Mouse (Mus musculus) frontal cortex, postnatal 25 days (tissue): Measurements from ENCODE around the gene Ss18l2.
A peak's percentile ranks its signal among the peaks of the same experiment; 100 is the strongest.

Source experiments
- DNase-seq, 2 experiments: peaks; one replicate each; pipeline ENCODE4 v3.0.0; 2022; ENCODE audit warnings: low spot score in 2 of 2

Ss18l2 gene

DNA sequence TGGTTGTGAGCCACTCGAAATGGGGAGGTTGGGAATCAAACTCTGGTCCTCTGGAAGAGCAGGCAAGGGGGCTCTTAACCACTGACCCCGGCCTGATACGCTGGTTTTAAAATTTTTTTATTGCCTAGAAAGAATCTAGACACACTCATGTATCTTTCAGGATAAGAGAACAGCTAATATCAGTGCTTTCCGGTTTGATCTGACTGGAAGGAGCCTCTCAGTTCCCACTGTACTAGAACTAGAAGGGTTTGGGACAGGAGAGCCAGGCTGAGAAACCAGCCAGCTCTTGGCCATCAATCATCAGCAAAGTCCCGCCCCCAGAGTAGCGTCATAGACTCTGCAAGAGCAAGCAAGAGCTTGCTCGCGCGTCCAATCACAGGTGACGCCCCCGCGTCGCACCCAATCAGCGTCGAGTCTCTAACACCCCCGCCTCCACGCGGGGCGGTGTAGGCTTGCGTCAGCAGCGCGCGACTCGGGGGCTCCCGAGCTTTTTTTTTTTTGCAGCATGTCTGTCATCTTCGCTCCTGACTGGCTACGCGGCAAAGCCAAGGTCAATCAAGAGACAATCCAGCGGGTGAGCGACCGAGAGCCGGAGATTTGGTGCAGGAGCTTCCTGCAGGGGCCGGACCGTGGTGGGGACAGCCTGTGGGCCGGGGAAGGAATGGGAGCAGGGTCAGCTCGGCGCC, at the start of gene Ss18l2:
Gene Ss18l2, plus strand, starts transcription at position 432 of the 686 bp plus-strand sequence.
- peak; percentile 93 to 95 for DNase-seq

DNA sequence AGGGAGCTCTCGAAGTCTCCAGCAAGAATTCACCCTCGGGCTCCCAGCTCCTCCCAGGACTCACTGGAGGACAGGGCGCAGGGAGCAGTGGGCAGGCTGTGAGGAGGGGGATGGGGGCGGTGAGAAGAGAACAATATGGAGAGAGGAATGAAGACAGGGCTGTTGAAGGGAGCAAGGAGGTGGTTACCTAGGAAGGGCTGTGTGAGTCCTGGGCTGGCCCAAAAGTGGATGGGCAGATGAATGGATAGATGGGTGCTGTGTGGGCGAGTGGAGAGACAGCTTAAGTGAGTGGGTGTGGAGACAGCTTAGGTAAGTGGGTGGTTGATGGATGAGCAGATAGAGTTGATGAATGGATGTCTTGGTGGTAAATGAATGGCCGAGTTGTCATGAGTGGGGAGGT, 46.7 kb upstream of the Ss18l2 start:
- no peak for DNase-seq

- DNase-seq, result no peak
These were observed 46.0 kb upstream of the Ss18l2 start for GRCm38 (mm10) chr9:121664104-121664503.

- peak in 1 of 2 experiments; percentile 33 for DNase-seq
These were observed 43.0 kb upstream of the Ss18l2 start for GRCm38 (mm10) chr9:121666957-121667630.

- DNase-seq, result peak in 1 of 2 experiments; percentile 40
These were observed 42.3 kb upstream of the Ss18l2 start for GRCm38 (mm10) chr9:121667822-121668221.

GRCm38 (mm10) chr9:121669348-121669791, 40.8 kb upstream of the Ss18l2 start:
- DNase-seq, result no peak

DNA sequence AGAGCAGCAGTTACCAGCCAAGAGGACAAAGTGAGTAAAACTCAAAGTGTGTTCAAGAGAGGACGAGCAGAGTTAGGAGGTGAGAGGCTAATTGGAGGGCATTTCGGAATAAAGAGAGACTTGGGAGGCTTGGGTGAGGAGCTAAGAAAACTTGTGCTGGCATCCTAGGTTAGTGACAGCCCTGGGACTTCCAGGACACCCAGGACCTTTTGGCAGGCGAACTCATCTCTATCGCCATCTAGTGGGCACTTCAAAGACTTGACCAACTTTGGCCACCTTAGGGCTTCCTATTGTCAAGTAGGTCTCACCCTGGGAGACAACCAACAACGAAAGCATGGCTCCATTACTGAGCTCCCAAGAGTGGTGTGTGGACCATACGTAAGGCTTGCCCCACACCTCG, 38.8 kb upstream of the Ss18l2 start:
- DNase-seq, result no peak

DNA sequence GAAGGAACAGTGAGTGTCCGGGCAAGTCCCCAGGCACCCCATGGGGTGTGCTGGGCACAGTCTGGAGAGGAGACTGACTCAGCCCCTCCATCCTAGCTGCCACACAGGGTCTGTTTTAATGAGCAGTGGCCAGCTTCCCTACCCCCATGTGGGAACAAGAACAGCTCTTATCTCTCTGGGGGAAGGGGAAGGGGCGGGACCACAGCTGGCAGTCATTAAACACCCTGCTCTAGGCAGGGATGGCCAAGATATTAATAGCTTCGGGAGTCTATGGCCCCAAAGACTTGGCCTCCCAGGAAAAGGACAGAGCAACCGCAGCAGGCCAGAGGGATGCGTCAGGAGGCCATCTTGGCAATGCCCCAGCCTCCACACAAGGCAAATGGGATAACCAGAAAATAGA, 37.8 kb upstream of the Ss18l2 start:
- DNase-seq, result no peak

DNA sequence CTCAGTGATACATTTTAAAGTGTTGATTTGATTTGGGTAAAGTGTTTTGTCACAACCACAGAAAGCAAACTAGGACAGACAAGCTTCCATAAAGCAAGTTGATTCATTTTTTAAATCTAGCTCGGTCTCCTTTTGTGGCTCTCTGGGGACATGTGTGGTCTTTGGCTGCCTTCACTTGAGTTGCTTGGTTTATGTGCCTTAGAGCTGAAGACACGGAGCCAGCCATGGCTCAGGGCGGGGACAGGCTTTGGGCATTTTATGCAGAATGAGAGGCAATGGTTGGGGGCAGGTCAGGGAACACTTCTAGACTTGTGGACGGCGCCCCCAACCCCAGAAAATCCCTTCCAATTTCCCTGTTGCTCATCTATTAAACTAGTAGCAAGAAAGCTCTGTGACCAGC, 36.4 kb upstream of the Ss18l2 start:
- no peak for DNase-seq

DNA sequence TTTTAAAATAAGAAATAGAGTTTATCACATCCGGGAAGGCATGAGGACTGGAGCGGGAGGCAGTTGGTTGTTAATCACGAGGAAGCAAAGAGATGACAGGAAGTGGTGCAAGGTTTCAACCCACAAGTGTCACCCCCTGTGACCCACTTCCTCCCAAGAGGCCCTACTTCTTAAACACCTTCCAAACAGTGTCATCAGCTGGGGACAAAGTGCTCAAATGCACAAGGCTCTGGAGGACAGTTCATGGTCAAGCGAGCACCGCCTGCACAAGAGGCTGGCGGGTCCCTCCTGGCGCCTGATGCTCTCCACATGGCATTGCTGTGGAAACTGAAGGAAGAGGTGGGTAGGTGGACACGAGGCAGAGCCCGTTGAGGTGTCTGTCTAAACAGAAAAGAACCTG, 35.1 kb upstream of the Ss18l2 start:
- no peak for DNase-seq

DNA sequence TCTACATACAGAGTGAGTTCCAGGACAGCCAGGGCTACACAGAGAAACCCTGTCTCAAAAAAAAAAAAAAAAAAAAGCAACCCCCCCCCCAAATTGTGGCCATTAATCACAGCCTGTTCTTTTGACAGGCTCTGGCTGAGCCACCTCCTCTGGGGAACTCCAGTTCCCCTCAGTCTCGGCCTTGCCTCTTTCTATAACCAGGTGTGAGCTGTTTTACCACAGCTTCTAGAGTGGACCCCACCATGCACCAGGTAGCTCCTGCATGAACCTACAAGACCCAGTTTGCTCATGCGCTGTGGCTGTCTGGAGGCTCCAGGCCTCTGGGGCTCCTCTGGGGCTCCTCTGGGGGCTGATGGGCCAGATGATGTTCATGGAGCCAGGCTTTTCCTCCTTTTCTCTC, 34.6 kb upstream of the Ss18l2 start:
- DNase-seq, result no peak

- no peak for DNase-seq
These were observed 33.1 kb upstream of the Ss18l2 start for GRCm38 (mm10) chr9:121677069-121677468.

- DNase-seq, result no peak
These were observed 32.7 kb upstream of the Ss18l2 start for GRCm38 (mm10) chr9:121677476-121677875.

DNA sequence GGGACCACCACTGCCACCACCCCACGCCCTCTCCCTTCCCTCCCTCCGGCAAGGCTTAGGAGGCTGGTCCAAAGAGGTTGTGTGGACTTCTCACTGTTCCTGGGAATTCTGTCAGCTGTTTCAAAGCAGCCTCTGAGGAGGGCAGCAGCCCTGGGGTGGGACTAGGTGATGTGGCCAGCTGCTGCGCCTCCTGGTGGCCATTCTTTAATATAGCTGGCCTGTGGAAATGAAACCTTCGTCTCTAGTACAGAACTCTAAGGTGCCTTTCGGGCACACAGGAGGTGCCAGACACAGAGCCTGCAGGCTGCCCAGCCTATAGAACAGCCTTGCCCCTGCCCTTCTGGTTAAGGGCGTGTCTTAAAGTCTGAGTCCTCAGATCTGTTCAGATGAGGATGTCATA, 30.6 kb upstream of the Ss18l2 start:
- no peak for DNase-seq

- DNase-seq, result no peak
These were observed 28.9 kb upstream of the Ss18l2 start for GRCm38 (mm10) chr9:121681191-121681590.

GRCm38 (mm10) chr9:121682037-121682680, 28.0 kb upstream of the Ss18l2 start:
- no peak for DNase-seq

- DNase-seq, result no peak
These were observed 25.4 kb upstream of the Ss18l2 start for GRCm38 (mm10) chr9:121684702-121685101.

DNA sequence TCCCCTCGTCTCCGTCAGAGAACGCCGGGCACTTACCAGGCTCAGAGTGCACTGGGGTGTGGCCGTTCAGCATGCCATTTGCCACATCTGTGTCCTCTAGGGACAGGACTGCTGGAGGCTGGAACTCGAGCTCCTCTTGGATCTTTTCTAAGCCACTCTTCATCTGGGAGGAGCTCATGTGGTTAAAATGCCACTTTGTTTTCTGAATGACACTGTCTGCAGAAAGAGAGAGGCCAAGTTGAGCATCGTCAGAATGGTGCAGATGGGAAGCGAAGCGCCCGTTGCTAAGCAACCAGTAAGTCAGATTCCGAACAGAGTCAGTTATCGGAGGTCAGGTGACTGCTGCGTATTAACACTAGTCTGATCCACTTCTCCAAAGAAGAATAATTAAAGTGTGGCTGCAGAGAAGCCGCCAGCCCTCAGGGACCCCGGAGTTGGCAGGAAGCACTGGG, 19.9 kb upstream of the Ss18l2 start:
- no peak for DNase-seq

DNA sequence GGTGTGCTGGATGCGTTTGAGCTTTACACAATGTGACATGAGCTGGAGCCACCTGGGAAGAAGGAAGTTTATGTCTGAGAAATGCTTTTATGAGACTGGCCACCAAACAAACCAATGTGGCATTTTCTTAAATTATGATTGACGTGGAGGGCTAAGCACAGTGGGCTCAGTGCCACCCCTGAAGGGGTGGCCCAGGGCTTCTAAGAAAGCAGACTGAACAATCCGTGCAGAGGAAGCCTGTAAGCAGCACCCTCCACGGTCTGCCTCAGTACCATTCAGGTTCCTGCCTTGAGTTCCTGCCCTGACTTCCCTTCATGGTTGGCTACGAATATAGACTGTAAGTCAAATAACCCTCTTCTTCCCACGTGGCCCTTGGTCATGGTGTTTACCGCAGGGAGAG, 19.4 kb upstream of the Ss18l2 start:
- DNase-seq, result no peak

GRCm38 (mm10) chr9:121694736-121695135, 15.4 kb upstream of the Ss18l2 start:
- DNase-seq, result no peak

- DNase-seq, result no peak
These were observed 13.5 kb upstream of the Ss18l2 start for GRCm38 (mm10) chr9:121696626-121697025.

GRCm38 (mm10) chr9:121697150-121698049, 12.7 kb upstream of the Ss18l2 start:
- DNase-seq, result peak; percentile 55 to 62
